Mouse (Mus musculus) liver, adult 2 months (tissue): ENCODE results near the gene Duoxa1. TPM values are rescaled to one million over a fixed set of nuclear protein-coding genes. Genes with fewer than 3 reads are reported as not detected.

Experiments
- DNase-seq: peaks from one replicate; pipeline ENCODE4 v3.0.0-alpha.2; 2011; ENCODE audit warnings: low read depth, low spot score; ENCODE audit errors: extremely low read depth
- H3K27ac ChIP-seq: fragments of 200-500 bp; replicated peaks from 2 replicates; pipeline ENCODE4 v1.5.1; 2012; ENCODE audit warnings: low read depth, mild to moderate bottlenecking, control low read depth, inconsistent platforms, low read length; ENCODE audit not compliant: insufficient read depth
- H3K27me3 ChIP-seq: fragments of 200-500 bp; 2 replicates; pipeline ENCODE4 v1.6.1; 2012; ENCODE audit warnings: mild to moderate bottlenecking, moderate library complexity, low read length, inconsistent platforms; ENCODE audit not compliant: control insufficient read depth, insufficient read depth
- H3K36me3 ChIP-seq: fragments of 200-500 bp; 2 replicates; pipeline ENCODE4 v1.6.1; 2012; ENCODE audit warnings: low read length, inconsistent platforms; ENCODE audit not compliant: control insufficient read depth, insufficient read depth
- H3K4me1 ChIP-seq: fragments of 200-500 bp; 2 replicates; pipeline ENCODE4 v1.6.1; 2011; ENCODE audit warnings: low read length; ENCODE audit not compliant: control insufficient read depth, insufficient read depth
- H3K4me3 ChIP-seq: fragments of 200-500 bp; 2 replicates; pipeline ENCODE4 v1.5.1; 2011; ENCODE audit warnings: low read depth, mild to moderate bottlenecking, control low read depth, low read length, moderate library complexity; ENCODE audit not compliant: insufficient read depth
- H3K79me2 ChIP-seq: fragments of 200-500 bp; 2 replicates; pipeline ENCODE4 v1.6.1; 2012; ENCODE audit warnings: inconsistent platforms, mild to moderate bottlenecking, low read length, moderate library complexity; ENCODE audit not compliant: control insufficient read depth, insufficient read depth
- H3K9ac ChIP-seq: fragments of 200-500 bp; 2 replicates; pipeline ENCODE4 v1.6.1; 2012; ENCODE audit warnings: low read depth, mild to moderate bottlenecking, control low read depth, inconsistent platforms, low read length
- CTCF ChIP-seq: fragments of 200-500 bp; IDR thresholded peaks from 2 replicates; pipeline ENCODE4 v1.5.1; 2011; ENCODE audit warnings: low read depth, low read length, control low read depth
- POLR2A ChIP-seq: fragments of 200-500 bp; IDR thresholded peaks from 2 replicates; pipeline ENCODE4 v1.6.1; 2011; ENCODE audit warnings: low read length, control low read depth; ENCODE audit not compliant: insufficient read depth; ENCODE audit errors: extremely low read depth
- WGBS: fragments of 180-500 bp; shearing (Covaris S2); methylation state at CpG from one replicate; pipeline ENCODE4 v1.1.7; 2018; 5-methylcytosine and 5-hydroxymethylcytosine counted together
- polyA plus RNA-seq: library from polyadenylated mRNA; depleted of rRNA; stranded (reverse); fragments of >200 nt; gene quantifications from 2 replicates; pipeline ENCODE4 v1.2.3, GENCODE M21; 2012; rRNA removed
- total RNA-seq: library from RNA; depleted of rRNA; stranded (reverse); fragments of >200 nt; gene quantifications from 2 replicates; pipeline ENCODE4 v1.2.3, GENCODE M21; 2014; rRNA removed

Duoxa1 gene
- not detected in 2 replicates for total RNA-seq
- not detected in 2 replicates for polyA plus RNA-seq

GRCm38 (mm10) chr2:122313536-122313935 is at the start of gene Duoxa1:
Gene Duoxa1 (minus strand): TSS chr2:122313730.
- no peak for DNase-seq
- 17% methylated on average over 24 of the region's 24 CpGs for WGBS

GRCm38 (mm10) chr2:122362622-122363523 is 49.3 kb upstream of the Duoxa1 start:
- H3K79me2 ChIP-seq: peaks cover 3% of the 10 kb centered on the region; the same call in 1 of the 2 replicates
- no peak for TF ChIP-seq POLR2A
- peak; percentile 22; the same call in 1 of the 2 replicates for TF ChIP-seq CTCF
- no peaks in the 10 kb centered on the region for H3K36me3 ChIP-seq
- peaks cover 3% of the 10 kb centered on the region for H3K4me1 ChIP-seq
- no peak overlapping the region for H3K9ac ChIP-seq
- WGBS: 97% methylated on average over 13 of the region's 13 CpGs
- H3K27ac ChIP-seq: no peak overlapping the region
- no peak overlapping the region for H3K4me3 ChIP-seq
- no peaks in the 10 kb centered on the region for H3K27me3 ChIP-seq
- DNase-seq: no peak

More at GRCm38 (mm10) chr2:122313536-122313935, at the start of gene Duoxa1:
- Histone ChIP-seq H3K4me3 (peak within 1 kb of the TSS; percentile 34; the same call in 1 of the 2 replicates), H3K27ac (no peak within 1 kb of the TSS), H3K9ac (no peak within 1 kb of the TSS), H3K79me2 (no peaks in the 10 kb centered on the region), H3K27me3 (no peaks in the 10 kb centered on the region; the same call in none of the 2 replicates), H3K4me1 (peaks cover 5% of the 10 kb centered on the region), H3K36me3 (no peaks in the 10 kb centered on the region)
- TF ChIP-seq CTCF: no peak
- TF ChIP-seq POLR2A: no peak

GRCm38 (mm10) chr2:122361868-122362621 is 48.5 kb upstream of the Duoxa1 start:
- no peaks in the 10 kb centered on the region; the same call in 1 of the 2 replicates for H3K36me3 ChIP-seq
- H3K27ac ChIP-seq: no peak overlapping the region
- H3K79me2 ChIP-seq: peaks cover under 1% of the 10 kb centered on the region; the same call in 1 of the 2 replicates
- H3K4me1 ChIP-seq: peaks cover under 1% of the 10 kb centered on the region; the same call in 1 of the 2 replicates
- 73% methylated on average over 10 of the region's 10 CpGs for WGBS
- TF ChIP-seq CTCF: no peak
- no peak for TF ChIP-seq POLR2A
- no peak overlapping the region for H3K9ac ChIP-seq
- no peak for DNase-seq
- H3K4me3 ChIP-seq: no peak overlapping the region
- H3K27me3 ChIP-seq: no peaks in the 10 kb centered on the region

GRCm38 (mm10) chr2:122361181-122361580 is 47.7 kb upstream of the Duoxa1 start:
- no peaks in the 10 kb centered on the region; the same call in 1 of the 2 replicates for H3K79me2 ChIP-seq
- H3K9ac ChIP-seq: no peak overlapping the region
- H3K27me3 ChIP-seq: no peaks in the 10 kb centered on the region
- H3K27ac ChIP-seq: no peak overlapping the region
- WGBS: 82% methylated on average over 6 of the region's 6 CpGs
- no peak for DNase-seq
- H3K4me1 ChIP-seq: no peaks in the 10 kb centered on the region
- H3K36me3 ChIP-seq: no peaks in the 10 kb centered on the region; the same call in 1 of the 2 replicates
- H3K4me3 ChIP-seq: no peak overlapping the region
- no peak for TF ChIP-seq POLR2A
- TF ChIP-seq CTCF: no peak

- Histone ChIP-seq H3K9ac (no peak overlapping the region), H3K4me1 (no peaks in the 10 kb centered on the region), H3K79me2 (no peaks in the 10 kb centered on the region; the same call in 1 of the 2 replicates), H3K36me3 (no peaks in the 10 kb centered on the region; the same call in 1 of the 2 replicates), H3K27me3 (no peaks in the 10 kb centered on the region), H3K27ac (no peak overlapping the region), H3K4me3 (no peak overlapping the region)
- no peak for DNase-seq
- 94% methylated on average over 6 of the region's 6 CpGs for WGBS
- TF ChIP-seq CTCF (no peak), POLR2A (no peak)
Measured at GRCm38 (mm10) chr2:122360310-122360709, 46.8 kb upstream of the Duoxa1 start.
